Mouse (Mus musculus) liver, embryonic 16.5 days (tissue): Measurements from ENCODE around the gene Sycn. TPM values are rescaled to one million over a fixed set of nuclear protein-coding genes. Genes with fewer than 3 reads are reported as not detected.

Experiments used
- ATAC-seq: fragments of 200-750 bp; cut with Nextera tagmentation; 2 replicates; pipeline ENCODE4 v1.8.0; 2017; ENCODE audit warnings: low read depth, mild to moderate bottlenecking, moderate number of reproducible peaks, moderate library complexity
- H3K27ac ChIP-seq: fragments of 300-500 bp; sonication (generic); 2 replicates; pipeline ENCODE4 v1.5.1; 2014; ENCODE audit warnings: mild to moderate bottlenecking, low read length
- H3K27me3 ChIP-seq: fragments of 300-500 bp; sonication (generic); 2 replicates; pipeline ENCODE4 v1.6.1; 2014; ENCODE audit warnings: low read depth, low read length, mixed read lengths; ENCODE audit not compliant: control insufficient read depth, insufficient read depth
- H3K36me3 ChIP-seq: fragments of 300-500 bp; sonication (generic); 2 replicates; pipeline ENCODE4 v1.6.1; 2014; ENCODE audit warnings: mild to moderate bottlenecking; ENCODE audit not compliant: control insufficient read depth, insufficient read depth
- H3K4me1 ChIP-seq: fragments of 300-500 bp; sonication (generic); 2 replicates; pipeline ENCODE4 v1.6.1; 2014; ENCODE audit warnings: low read depth, low read length, mixed read lengths; ENCODE audit not compliant: control insufficient read depth
- H3K4me2 ChIP-seq: fragments of 300-500 bp; sonication (generic); 2 replicates; pipeline ENCODE4 v1.6.1; 2014; ENCODE audit warnings: low read depth, low read length, mixed read lengths
- H3K4me3 ChIP-seq: fragments of 300-500 bp; sonication (generic); 2 replicates; pipeline ENCODE4 v1.5.1; 2014; ENCODE audit warnings: low read depth, mild to moderate bottlenecking, low read length
- H3K9ac ChIP-seq: fragments of 300-500 bp; sonication (generic); 2 replicates; pipeline ENCODE4 v1.6.1; 2014; ENCODE audit warnings: low read depth, low read length
- H3K9me3 ChIP-seq: fragments of 300-500 bp; sonication (generic); replicated peaks from 2 replicates; pipeline ENCODE4 v1.6.1; 2016; ENCODE audit warnings: low read length; ENCODE audit not compliant: control insufficient read depth
- WGBS: fragments of 180-500 bp; shearing (Covaris S2); extraction: QIAGEN DNeasy Blood & Tissue Kit; methylation state at CpG from one replicate; pipeline ENCODE4 v1.1.7; 2014; ENCODE audit not compliant: insufficient replicate concordance; 5-methylcytosine and 5-hydroxymethylcytosine counted together
- microRNA-seq: library from miRNA; unstranded; fragments of <30 nt; microRNA quantifications from one replicate; pipeline ENCODE4, GENCODE M21; 2016
- polyA plus RNA-seq: library from polyadenylated mRNA; unstranded; fragments of >200 nt; fragmentation: Nextera tagmentation; extraction: Ambion mirVana; gene quantifications from 2 replicates; pipeline ENCODE4 v1.2.1, GENCODE M21; 2015

Gene Sycn
- polyA plus RNA-seq, 1 experiment from 2014 or later: 2.5 TPM

GRCm38 (mm10) chr7:28585001-28585400 is 44.3 kb downstream of the Sycn start:
- WGBS: 78% methylated on average over 6 of the region's 6 CpGs
- peak overlapping the region; percentile 34; the same call in 1 of the 2 replicates for H3K4me2 ChIP-seq

GRCm38 (mm10) chr7:28586663-28587411 is 46.2 kb downstream of the Sycn start:
- no peaks in the 10 kb centered on the region for H3K27me3 ChIP-seq
- 75% methylated on average over 6 of the region's 6 CpGs for WGBS
- no peaks in the 10 kb centered on the region for H3K36me3 ChIP-seq
- H3K4me3 ChIP-seq: no peak overlapping the region
- H3K9me3 ChIP-seq: no peaks in the 10 kb centered on the region
- H3K4me1 ChIP-seq: peaks cover 75% of the 10 kb centered on the region
- no peak overlapping the region for H3K9ac ChIP-seq
- no peak for ATAC-seq
- H3K4me2 ChIP-seq: no peak overlapping the region
- no peak overlapping the region for H3K27ac ChIP-seq

More at GRCm38 (mm10) chr7:28585001-28585400, 44.3 kb downstream of the Sycn start:
- Histone ChIP-seq H3K9ac (peak overlapping the region; percentile 13), H3K36me3 (no peaks in the 10 kb centered on the region), H3K4me1 (peaks cover 78% of the 10 kb centered on the region), H3K27me3 (no peaks in the 10 kb centered on the region), H3K27ac (peak overlapping the region; percentile 85), H3K4me3 (no peak overlapping the region), H3K9me3 (no peaks in the 10 kb centered on the region)
- no peak for ATAC-seq

- H3K36me3 ChIP-seq: no peaks in the 10 kb centered on the region
- no peaks in the 10 kb centered on the region for H3K27me3 ChIP-seq
- H3K4me2 ChIP-seq: no peak overlapping the region
- no peak overlapping the region for H3K27ac ChIP-seq
- H3K4me1 ChIP-seq: peaks cover 74% of the 10 kb centered on the region
- H3K4me3 ChIP-seq: no peak overlapping the region
- no peak for ATAC-seq
- no peaks in the 10 kb centered on the region for H3K9me3 ChIP-seq
- H3K9ac ChIP-seq: no peak overlapping the region
Observed at GRCm38 (mm10) chr7:28587644-28588043, 47.0 kb downstream of the Sycn start.

Small RNA genes within 50 kb of the gene (microRNA-seq; reads per million reads assigned to microRNA genes)
- 3.0 reads per million, percentile 8 among the genes with 10 or more reads in this experiment for gene Mir7049

Other genes with a start within 250 kb of the Sycn start
- gene Selenov, start 249.7 kb upstream of the Sycn start, polyA plus RNA-seq: not detected in 2 replicates
- not detected in 2 replicates for gene Dll3, start 238.6 kb upstream of the Sycn start, polyA plus RNA-seq
- gene Timm50, start 228.8 kb upstream of the Sycn start, polyA plus RNA-seq: 66.1 and 67.9 TPM in 2 replicates
- gene Supt5, start 202.1 kb upstream of the Sycn start, polyA plus RNA-seq: 31.3 and 34.0 TPM in 2 replicates
- gene Rps16, start 190.2 kb upstream of the Sycn start, polyA plus RNA-seq: 531 and 598 TPM in 2 replicates
- 4.8 and 6.3 TPM in 2 replicates for gene Plekhg2, start 168.3 kb upstream of the Sycn start, polyA plus RNA-seq
- 7.9 and 10.8 TPM in 2 replicates for gene Zfp36, start 160.6 kb upstream of the Sycn start, polyA plus RNA-seq
- gene Med29, start 148.2 kb upstream of the Sycn start, polyA plus RNA-seq: 20.5 and 21.6 TPM in 2 replicates
- gene Paf1, start 147.9 kb upstream of the Sycn start, polyA plus RNA-seq: 24.7 and 25.8 TPM in 2 replicates
- gene Gmfg, start 103.4 kb upstream of the Sycn start, polyA plus RNA-seq: 35.6 and 38.6 TPM in 2 replicates
- 0.12 and 0.15 TPM in 2 replicates for gene Lrfn1, start 88.9 kb upstream of the Sycn start, polyA plus RNA-seq
- gene Ifnl2, start 30.4 kb upstream of the Sycn start, polyA plus RNA-seq: not detected in 2 replicates
- gene Ifnl3, start 18.0 kb upstream of the Sycn start, polyA plus RNA-seq: not detected in 2 replicates
- not detected in 2 replicates for gene Nccrp1, start 6.4 kb downstream of the Sycn start, polyA plus RNA-seq
- 2.5 and 3.5 TPM in 2 replicates for gene Samd4b, start 57.3 kb downstream of the Sycn start, polyA plus RNA-seq
- gene Pak4, start 57.3 kb downstream of the Sycn start, polyA plus RNA-seq: 16.4 and 17.5 TPM in 2 replicates
- not detected in 2 replicates for gene Acp7, start 90.4 kb downstream of the Sycn start, polyA plus RNA-seq
- 0.29 and 0.34 TPM in 2 replicates for gene Fbxo27, start 152.0 kb downstream of the Sycn start, polyA plus RNA-seq
- 1.0 and 1.3 TPM in 2 replicates for gene Fbxo17, start 175.9 kb downstream of the Sycn start, polyA plus RNA-seq
- gene Mrps12, start 200.9 kb downstream of the Sycn start, polyA plus RNA-seq: 73.3 and 73.7 TPM in 2 replicates
- 10.5 and 11.2 TPM in 2 replicates for gene Sars2, start 201.1 kb downstream of the Sycn start, polyA plus RNA-seq
- not detected in 2 replicates for gene Ccer2, start 215.3 kb downstream of the Sycn start, polyA plus RNA-seq
- 24.1 and 28.0 TPM in 2 replicates for gene Sirt2, start 225.8 kb downstream of the Sycn start, polyA plus RNA-seq
- 29.3 TPM in 2 replicates for gene Nfkbib, start 226.6 kb downstream of the Sycn start, polyA plus RNA-seq
- gene Rinl, start 248.1 kb downstream of the Sycn start, polyA plus RNA-seq: 8.1 and 8.7 TPM in 2 replicates